Mouse (Mus musculus) urinary bladder, postnatal 25 days (tissue): ENCODE data around the gene Cdh23.

Experiments used
- DNase-seq: peaks from one replicate; pipeline ENCODE4 v3.0.0; 2022; ENCODE audit warnings: low spot score

Cdh23 gene

GRCm38 (mm10) chr10:60635568-60636295, 60.6 kb downstream of the Cdh23 start:
- DNase-seq, result no peak

DNA sequence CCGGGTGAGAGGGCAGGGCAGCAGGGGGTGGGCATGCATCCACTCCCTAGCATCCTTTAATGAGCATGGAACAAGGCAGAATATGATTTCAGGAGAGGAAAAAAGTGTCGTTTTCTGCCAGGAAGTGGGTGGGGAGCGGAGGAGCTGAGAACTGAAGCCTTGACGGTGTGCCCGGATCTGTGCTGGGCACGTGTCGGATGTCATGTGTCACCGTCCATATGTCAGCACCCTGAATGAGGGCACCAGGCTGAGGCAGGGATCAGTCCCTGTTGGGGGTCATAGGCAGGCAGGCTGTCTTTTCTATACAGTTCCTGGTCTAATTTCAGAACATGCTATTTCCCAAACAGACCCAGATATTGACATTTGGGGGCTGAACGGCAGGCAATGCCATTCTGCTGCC, 61.9 kb downstream of the Cdh23 start:
- DNase-seq, result no peak

DNA sequence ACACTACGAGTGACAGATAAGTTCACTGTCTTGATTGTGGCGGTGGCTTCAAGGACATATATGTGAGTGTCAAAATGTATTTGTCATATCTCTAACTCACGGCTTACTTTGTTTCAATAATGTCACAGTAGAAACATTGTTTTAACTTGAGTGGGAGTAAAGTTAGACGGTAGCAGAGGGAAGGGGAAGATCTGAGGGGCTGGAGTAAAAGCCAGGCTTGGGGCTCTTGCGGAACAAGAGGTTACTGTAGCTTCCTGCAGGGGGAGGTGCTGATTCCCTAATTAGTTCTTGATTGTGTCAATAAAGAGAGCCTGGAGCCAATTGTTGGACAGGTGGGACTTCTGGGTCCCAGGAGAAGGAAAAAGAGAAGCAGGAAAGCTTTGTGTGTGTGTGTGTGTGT, 70.2 kb downstream of the Cdh23 start:
- DNase-seq, result no peak

- no peak for DNase-seq
These were observed 70.8 kb downstream of the Cdh23 start for GRCm38 (mm10) chr10:60625511-60625910.

GRCm38 (mm10) chr10:60624945-60625344, 71.3 kb downstream of the Cdh23 start:
- DNase-seq, result no peak

GRCm38 (mm10) chr10:60624217-60624708, 72.0 kb downstream of the Cdh23 start:
- no peak for DNase-seq

- DNase-seq, result no peak
These were observed 73.5 kb downstream of the Cdh23 start for GRCm38 (mm10) chr10:60622836-60623235.

GRCm38 (mm10) chr10:60621470-60622170, 74.7 kb downstream of the Cdh23 start:
- no peak for DNase-seq

DNA sequence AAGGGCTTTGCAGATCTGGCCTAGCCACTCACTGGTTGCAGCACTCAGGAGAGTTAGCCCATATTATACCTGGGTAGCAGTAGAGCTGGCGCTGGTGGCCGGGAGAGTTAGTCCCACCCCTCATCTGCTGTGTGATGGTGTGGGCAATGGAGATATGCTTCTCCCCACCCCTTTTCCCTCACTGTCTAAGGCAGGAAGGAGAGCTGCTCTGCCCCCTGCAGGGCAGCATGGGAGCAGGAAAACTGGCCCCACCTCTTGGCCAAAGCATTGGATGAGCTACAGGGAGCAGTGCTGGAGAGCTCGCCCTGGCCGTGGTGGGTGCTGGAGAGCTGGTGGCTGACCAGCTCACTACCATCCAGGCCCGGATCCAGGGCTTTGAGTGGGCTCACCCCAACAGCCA, 80.4 kb downstream of the Cdh23 start:
- no peak for DNase-seq

DNA sequence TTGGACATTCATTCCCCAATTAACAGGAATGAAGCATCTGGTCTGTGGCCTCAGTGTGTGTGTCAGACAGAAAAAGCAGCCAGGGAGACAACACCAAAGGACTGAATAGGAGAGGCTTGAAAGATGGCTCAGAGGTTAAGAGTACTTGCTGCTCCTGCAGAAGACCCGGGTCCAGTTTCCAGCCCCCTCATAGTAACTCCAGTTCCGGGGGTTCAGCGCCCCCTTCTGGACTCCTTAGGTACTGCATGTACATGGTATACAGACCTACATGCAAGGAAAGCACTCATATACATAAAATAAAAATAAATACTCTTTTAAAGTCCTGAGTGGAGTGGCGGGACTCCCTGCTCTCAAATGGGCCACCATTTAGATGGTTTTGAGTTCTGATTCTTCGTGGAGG, 83.4 kb downstream of the Cdh23 start:
- DNase-seq, result no peak

GRCm38 (mm10) chr10:60607166-60607565, 89.1 kb downstream of the Cdh23 start:
- DNase-seq, result no peak

DNA sequence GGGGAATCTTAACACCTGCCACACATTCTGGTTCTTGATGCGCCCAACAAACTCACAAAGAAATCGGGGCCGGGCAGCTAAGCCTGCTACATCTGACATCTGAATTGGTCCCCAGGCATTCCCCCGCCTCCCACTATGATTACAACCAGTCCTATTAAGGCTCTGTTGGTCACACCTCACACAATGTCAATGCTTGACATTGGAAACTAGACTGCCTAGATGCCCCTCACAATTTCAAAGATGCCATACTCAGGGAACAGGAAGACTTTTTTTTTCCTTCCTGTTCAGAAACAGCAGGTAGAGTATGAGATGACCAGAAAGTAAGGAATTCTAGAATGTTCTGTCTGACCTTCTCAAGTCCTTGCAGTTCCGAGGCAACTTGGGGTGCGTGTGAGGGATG, 89.6 kb downstream of the Cdh23 start:
- DNase-seq, result no peak

- DNase-seq, result no peak
These were observed 94.1 kb downstream of the Cdh23 start for GRCm38 (mm10) chr10:60602235-60602634.

DNA sequence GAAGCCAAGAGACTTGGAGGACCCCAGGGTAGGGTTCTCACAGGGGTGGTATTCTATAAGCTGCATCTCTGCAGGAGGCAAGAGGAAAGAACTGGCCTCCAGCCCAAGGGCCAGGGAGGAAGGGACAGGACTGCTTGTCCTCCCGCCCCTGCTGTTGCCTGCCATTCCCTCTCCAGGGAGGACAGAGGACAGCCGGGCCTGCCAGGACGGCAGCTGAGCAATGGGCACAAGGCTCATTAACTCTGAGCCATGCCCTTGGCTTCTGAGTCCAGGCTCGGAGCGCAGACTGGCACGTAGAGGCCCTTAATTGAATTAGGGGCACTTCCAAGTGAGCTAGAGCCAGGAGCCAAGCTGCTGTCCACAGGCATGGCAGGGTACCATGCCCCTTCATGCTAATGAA, 101.1 kb downstream of the Cdh23 start:
- no peak for DNase-seq

GRCm38 (mm10) chr10:60592881-60593575, 103.3 kb downstream of the Cdh23 start:
- no peak for DNase-seq

GRCm38 (mm10) chr10:60591281-60591680, 105.0 kb downstream of the Cdh23 start:
- DNase-seq, result no peak

- DNase-seq, result no peak
These were observed 106.0 kb downstream of the Cdh23 start for GRCm38 (mm10) chr10:60590241-60590640.

GRCm38 (mm10) chr10:60585691-60586090, 110.6 kb downstream of the Cdh23 start:
- DNase-seq, result no peak

DNA sequence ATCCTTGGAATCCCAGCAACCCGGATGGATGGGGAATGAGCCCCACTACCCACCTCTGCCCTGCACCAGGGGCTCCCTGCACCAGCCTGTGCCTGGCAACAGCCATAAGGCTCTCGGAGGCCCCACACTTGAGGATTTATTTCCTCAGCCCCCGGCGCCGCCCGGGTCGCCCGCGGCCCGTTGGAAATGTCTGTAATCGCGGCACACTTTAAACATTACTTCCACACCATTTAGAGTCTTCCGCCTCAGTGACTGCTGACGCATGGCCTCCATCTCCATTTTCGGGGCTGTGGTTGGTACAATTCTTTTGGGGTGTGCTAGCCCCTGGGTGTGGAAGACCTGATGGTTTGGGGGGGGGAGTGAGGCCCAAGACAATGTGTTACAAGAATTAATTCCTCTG, 113.3 kb downstream of the Cdh23 start:
- DNase-seq, result no peak

DNA sequence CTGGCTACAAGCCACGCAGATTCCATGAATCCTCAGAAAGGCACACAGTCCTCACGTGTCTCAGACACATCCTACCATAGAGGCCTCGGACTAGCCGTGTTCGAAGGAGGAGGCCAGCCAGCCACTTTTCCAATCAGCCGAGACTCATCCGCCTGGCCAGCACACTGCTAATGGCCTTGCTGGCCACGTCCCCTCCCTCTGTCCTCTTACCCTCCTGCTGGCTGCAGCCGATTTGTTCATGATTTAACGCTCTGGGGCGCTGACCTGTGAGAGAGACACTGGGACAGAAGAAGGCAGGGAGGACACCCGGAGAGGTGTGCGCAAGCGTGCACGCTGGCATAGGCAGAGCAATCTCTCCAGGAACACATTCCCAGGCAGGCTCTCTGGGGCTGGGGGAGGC, 115.6 kb downstream of the Cdh23 start:
- no peak for DNase-seq

GRCm38 (mm10) chr10:60578738-60579538, 117.4 kb downstream of the Cdh23 start:
- DNase-seq, result no peak
